Mouse (Mus musculus) natural killer cell, adult 2 months (primary cell): ENCODE measurements around the gene Nfya.
"Not testable (repeated sequence)": the region's sequence is repeated elsewhere in the genome, so short reads cannot be mapped to it uniquely, and the experiment has no call there.

Source experiments
- DNase-seq, 2 experiments: peaks; one replicate each; pipeline ENCODE4 v3.0.0; 2022; ENCODE audit warnings: low spot score in 2 of 2

The Nfya gene

DNA sequence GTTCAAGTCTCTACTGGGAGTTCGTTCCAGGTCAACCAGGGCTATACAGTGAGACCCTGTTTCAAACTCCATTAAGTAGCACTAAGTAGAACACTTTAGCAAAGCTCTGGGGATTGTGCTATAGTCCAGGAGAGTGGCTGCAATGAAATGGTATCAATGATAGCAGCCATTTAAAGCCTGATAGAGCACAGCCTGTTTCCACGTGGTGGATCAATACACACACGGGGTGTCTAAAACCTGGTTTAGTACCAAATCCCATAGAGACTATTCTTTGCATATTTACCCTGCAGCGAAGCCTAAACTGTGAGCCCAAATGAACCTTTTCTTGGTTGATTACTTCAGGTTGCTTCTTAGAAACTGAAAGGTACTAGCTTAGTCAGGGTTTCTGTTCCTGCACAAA lies 8.0 kb downstream of the Nfya start:
- DNase-seq, result no peak

DNA sequence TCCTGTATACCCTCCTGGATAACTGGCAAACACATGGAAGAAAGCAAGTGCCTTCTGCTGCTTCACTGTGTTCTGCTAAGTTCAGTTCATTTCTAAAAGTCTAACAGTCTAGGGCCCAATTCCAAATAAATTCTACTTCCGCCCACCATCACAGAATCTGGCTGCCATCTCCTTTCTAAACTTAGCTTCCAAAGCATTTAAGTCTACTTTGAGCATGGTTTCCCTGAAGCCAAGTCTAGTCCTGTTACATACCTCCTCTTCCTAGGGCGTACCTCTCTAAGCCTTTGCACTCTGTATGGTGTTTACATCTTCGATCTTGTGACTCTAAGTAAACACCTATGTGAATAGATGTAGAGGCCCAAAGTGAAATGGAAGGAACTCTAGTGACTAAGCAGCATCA lies 17.1 kb downstream of the Nfya start:
- DNase-seq, result no peak

DNA sequence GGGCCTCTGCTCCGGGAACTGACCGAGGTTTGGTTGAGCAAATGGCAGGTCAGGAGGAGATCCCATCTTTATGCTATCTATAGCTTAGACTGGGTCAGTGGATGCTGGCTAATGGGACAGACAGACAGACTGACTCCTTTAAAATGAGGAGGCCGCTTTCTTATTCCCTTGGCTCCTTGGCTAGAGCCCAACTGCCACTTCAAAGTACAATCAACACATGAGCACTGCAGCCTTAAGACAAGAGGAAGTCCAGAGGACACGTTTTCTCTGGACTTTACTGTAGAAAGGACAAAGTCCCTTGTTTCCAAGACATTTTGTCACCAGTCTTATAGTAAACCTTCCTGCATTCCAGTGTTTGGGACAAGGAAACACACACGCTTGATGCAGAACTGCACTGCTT lies 18.3 kb downstream of the Nfya start:
- DNase-seq, result no peak

DNA sequence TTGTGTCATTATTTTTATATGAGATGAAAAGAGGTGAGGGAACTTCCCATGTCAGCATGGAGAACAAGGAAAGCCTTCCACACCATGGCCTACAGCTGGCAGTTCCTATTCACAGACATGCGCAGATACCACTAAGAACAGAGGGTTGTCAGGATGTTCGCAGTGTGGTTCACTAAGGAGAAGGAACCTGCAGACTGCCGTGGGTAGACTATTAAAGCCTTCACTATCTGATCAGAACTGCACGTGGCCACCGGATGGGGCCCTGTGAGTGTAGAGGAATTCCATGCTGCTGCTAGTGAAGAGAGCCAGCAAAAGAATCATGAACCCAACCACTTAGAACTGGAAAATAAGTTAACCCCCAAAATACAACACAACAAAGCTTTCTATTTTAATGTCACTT lies 20.3 kb downstream of the Nfya start:
- DNase-seq, result no peak

DNA sequence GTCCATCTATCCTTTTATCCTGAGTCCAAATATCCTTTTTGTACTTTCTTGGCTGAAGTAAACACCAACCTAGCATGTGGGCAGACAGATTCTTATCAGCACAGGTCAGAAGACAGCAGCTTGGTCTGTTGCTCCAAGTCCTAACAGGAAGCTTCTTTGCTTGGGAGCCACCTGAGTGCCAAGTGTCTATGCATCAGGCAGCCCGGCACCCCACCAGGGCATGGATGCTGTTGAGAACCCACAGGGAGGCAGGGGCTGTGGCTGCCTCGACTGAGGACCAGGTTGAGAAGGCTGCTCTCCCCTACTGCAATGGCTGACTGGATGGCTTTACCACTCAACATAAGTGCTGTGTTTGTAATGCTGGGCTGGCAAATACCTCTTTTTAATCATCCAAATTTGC lies 21.0 kb downstream of the Nfya start:
- no peak for DNase-seq

DNA sequence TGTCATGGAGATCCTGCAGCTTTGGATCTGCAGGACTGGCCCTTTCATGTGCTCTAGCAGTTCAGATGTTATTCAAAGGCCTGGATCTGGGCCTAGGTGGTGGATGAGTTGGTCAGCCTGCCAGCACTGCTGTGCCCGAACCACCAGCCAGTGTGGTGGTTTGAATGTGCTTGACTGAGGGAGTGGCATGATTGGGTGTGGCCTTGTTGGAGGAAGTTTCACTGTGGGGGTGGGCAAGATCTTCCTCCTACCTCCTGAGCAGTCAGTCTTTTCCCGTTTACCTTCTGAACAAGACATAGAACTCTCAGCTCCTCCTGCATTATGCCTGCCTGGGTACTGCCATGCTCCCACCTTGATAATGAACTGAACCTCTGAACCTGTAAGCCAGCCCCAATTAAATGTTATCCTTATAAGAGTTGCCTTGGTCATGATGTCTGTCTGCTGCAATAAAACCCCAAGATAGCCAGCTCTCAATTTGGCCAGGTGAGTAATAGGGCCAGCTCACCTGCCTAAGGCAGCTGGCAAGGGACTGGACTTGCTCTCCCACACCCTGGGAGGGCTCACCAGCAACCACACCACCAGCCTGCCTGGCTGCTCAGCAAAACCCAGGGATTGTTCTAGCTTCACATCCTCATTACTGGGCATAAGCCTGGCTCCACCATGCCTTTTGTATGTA lies 23.8 kb downstream of the Nfya start:
- DNase-seq, result no peak

DNA sequence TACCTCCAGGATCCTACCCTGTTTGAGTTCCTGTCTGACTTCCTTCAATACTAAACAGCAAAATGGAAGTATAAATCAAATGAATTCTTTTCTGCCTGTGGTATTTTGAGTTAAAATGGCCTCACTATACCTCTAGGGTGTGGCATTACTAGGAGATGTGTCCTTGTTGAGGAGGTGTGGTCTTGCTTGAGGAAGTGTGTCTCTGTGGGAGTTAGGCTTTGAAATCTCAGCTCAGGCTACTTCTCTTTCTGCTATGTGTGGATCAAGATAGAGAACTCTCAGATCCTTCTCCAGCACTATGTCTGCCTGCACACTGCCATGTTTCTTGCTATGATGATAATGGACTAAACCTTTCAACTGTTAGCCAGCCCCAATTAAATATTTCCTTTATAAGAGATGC lies 30.7 kb downstream of the Nfya start:
- DNase-seq, result no peak

DNA sequence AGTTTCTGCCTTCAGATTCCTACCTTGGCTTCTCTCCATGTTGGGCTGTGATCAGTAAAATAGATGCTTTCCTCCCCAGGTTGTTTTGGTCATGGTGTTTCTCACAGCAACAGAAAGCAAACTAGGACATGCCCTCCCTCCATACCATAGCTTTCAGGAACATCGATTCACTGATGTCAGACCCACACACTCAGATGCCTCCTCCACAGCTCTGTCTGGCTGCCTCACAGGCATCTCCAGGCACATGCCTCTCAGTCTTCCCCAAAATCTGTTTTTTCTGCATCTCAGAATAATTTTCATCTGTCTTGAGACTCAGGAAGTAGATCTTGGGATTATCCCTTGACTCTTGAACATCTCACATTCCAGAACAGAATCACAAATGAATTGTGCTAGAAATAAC lies 33.6 kb downstream of the Nfya start:
- DNase-seq, result no peak

DNA sequence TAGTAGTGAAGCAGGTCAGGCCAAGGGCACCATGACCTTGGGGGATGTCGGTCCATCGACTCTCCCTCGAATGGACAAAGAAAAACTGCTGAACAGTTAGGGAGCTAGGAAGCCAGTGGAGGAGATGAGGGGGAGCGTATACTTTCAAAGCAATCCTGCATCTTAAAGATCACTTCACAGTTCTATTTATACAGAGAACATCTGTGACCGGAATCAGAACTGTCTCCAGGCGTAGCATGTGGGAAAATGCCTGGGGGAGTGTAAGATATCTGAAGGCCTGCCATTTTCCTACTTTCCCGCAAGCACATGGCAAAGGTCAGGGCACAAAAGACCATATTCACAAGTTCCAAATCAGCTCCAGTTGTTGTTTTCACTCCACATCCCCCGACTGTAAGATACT lies 36.7 kb downstream of the Nfya start:
- no peak for DNase-seq

DNA sequence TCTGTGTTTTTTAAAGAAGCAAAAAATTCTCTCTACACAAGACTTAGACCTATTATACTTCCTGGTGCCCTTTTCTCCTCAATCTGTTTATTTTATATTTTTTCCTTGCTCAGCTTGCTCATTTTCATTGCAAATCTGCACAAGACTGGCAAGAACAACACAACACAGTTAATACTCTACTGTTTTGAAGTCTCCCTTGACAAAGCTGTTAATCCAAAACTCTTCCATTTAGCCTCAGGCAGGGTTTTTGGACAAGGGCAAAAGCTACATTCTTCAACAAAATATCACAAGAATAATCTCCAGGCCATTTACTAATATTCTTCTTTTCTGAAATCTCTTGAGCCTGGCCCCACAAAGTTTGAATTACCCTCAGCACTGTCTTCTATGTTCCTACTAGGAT lies 38.1 kb downstream of the Nfya start:
- no peak for DNase-seq

DNA sequence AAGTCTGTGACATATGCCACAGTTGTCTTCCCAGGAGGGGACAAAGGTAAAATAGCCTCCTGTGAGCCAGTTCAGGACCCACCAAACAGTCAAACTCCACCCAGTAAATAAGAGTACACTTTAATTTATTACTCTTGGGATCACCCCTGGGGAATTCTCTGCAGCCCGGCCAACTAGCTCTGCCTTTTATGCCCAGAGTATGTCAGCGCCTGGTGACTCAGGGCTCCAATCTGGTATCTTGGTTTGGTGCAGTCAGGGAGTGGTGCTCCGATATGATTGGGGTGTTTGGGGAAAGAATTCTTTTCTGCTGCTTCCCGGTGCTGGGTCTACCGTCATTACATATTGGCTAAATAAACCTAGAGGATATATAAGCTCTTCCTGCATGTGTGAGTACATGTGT lies 42.9 kb downstream of the Nfya start:
- no peak for DNase-seq

DNA sequence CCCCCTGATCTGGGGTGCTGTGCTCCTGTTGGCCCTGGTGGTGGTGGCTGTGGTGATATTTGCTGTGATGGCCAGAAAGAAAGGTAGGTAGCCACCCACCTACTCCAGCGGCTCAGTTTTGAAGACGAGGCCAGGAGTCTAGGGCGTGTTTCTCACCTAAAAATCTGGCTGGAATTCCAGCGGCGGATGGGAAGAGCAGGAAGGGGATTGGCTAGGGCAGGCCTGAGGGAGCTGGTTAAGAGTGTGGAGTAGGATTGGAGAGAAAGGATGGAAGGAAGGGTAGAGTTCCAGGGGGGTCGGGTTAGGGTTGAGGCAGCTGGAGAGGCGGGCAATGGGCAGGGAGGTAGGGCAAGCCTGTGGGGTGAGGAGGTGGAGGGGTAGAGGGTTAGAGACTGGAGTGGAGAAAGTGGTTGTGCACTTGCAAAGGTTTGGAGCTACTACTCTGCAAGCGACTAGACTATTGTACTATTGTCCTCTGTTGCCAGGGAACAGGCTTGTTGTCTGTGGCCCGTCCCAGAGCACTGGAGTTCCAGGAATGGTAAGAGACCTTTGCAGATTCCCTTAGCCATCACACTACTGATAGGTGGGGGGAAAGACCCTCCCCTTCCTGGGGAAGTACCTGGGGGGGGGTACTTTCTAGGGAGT lies 44.1 kb downstream of the Nfya start:
- DNase-seq, result no peak

DNA sequence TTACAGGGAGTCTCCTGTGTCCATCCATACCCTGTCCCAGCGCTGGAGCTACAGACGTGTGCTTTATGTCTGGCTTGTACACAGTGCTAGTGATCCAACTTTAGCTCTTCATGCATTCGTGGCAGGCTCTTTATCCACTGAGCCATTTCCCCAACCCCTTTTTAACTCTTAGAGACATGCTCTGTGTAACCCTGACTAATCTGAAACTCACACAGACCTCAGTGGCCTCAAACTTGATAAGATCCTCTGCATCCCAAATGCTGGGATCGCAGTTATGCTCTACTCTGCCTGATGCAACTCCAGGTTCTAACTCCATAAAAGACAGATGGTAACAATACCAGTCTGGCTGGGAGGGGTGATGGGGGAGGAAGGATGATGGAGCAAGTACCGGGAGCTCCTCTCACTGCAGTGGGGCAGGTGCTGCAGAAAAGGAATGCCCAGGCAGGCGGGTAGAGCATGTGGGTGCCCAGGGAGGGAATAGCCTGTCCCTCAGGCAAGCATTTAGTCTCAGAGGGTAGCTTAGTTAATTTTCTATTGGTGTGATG lies 46.2 kb downstream of the Nfya start:
- no peak for DNase-seq

DNA sequence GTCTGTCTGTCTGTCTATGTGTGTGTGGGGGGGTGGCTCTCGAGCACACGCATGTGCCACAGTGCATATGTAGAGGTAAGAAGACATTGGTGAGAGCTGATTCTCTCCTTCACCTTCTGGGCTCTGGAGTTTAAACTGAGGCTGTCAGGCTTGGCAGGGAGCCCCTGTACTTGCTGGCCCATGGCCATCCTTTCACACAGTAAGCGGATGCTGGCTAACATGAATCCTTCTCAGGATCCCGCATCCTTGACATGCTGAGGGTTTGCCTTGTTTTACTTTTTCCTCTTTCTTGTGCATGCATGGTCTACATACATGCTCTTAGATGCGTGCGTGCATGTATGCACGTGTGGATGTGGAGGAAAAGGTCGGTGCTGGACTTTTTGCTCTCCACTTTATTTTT lies 46.7 kb downstream of the Nfya start:
- DNase-seq, result no peak

DNA sequence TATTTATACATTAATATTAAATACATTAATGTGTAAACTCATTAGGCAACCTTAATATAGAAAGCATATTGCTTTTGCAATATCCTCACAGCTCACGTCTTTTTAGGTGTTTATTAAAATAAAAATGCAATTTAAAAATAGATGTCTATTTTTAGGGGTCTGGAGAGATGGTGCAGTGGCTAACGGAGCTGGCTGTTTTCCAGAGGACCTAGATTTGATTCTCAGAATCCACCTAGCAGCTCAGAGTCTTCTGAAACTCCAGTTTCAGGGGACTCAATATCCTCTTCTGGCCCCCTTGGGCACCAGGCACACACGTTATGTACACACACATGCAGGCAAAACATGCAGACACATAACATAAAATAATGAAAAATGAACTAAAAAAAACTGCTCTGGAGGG lies 47.4 kb downstream of the Nfya start:
- no peak for DNase-seq

DNA sequence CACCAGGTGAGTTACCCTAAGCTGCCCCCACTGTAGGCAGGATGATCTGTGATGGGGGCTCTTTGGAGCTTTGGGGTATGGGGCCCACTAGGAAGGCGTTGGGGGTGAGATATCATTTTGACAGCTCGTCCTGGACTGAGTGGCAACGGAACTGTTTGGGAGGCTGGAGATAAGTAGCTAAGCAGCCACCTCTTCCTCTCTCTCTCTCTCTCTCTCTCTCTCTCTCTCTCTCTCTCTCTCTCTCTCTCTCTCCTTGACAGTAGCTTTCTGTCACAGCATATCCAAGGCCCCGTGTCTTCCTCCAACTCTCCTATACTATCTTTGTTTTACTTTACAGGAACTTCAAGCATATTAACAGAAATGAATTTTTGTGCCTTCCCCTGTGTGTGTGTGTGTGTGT lies 49.2 kb downstream of the Nfya start:
- no peak for DNase-seq

DNA sequence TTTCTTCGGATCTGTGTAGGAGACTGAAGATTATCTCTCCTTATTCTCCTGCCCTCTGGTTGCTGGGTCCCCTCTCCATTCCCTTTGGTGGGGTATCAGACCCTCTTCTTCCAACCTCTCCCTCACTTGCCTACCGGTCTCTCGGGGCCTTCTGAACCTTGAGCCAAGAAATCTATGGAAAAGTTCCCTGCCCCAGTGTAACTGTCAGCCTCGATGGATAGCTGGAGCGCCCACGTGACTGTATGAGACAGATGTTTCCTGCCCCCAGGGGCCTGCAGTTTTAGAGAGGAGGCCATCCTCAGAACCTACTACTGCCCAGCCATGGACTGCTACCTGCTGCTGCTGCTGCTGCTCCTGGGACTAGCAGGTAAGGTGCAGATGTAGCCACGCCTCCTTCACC lies 50.1 kb downstream of the Nfya start, which contains the start of gene Treml1:
Gene Treml1, plus strand, starts transcription at position 301 of the 400 bp plus-strand sequence.
- no peak for DNase-seq

DNA sequence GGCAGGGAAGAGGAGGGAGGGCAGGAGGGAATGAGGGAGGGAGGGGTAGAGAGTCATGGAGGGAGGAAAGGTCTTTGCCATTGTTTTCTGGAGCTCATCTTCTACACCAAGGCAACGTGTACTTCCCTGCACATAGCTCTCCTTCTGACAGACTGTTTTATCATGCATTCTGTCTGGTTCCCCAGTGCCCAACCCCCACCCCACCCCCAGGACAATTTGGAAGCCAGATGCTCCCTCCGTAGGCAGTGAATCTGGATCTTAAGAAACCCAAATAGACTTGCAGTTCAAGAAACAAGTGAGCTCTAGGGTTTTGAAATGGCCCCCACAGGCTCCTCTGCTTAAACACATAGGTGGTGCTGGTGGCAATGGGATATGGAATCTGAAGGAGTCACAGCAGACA lies 51.8 kb downstream of the Nfya start:
- DNase-seq, result no peak

DNA sequence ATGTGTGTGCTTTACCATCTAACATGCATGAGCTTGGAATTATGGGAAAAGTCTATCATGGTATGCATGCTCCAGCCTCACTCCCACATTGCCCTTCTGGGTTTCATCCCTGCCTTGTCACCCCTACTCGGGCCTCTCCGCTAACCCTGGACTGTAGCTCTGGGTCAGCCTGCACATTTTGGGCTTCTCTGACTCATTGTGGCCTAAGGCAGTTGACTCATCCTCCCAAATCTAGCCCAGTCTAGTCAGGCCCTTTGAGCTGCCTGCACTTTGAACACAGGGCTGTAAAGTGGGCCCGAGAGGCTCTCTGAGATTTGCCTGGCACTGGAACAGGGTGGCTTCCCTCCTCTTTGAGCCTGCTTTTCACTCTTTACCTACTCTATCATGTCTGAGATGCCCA lies 53.9 kb downstream of the Nfya start:
- DNase-seq, result no peak

DNA sequence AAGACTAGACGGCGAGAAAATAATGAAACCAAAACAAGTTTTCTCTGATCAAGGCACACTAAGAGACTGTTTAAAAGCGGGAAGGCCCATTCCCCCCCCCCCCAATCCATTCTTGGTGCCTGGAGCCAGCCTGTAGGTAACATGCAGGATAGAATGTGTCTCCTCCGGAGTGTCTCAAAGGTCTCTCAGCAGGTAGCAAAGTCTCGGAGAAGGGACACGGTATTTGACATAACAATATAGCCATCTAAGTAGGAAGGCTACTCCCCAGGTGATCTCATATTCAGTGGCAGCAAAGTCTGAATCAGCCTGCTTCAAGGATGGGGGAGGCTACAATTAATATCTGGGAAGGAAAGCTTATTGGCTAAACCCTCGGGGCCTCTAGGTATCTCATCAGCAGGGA lies 56.7 kb downstream of the Nfya start:
- not testable (repeated sequence) for DNase-seq

DNA sequence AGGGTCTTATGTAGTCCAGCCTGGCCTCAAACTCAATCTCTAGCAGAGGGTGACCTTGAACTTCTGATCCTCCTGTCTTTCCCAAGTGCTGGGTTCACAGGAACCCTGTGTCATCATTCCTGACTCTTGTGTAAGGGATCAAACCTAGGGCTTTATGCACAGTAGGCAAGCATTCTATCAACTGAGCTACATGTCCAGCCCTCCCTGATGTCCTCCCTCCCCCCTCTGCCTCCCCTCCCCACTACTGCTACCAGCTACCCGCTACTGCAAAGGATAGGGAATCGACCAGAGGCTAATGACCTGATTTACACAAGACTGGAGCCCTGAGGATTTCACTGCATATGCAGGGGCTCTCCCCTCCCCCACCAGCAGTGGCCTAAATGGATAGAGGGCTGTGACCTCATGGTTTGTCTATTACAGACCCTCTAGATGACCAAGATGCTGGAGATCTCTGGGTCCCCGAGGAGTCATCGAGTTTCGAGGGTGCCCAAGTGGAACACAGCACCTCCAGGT lies 59.0 kb downstream of the Nfya start:
- DNase-seq, result no peak

DNA sequence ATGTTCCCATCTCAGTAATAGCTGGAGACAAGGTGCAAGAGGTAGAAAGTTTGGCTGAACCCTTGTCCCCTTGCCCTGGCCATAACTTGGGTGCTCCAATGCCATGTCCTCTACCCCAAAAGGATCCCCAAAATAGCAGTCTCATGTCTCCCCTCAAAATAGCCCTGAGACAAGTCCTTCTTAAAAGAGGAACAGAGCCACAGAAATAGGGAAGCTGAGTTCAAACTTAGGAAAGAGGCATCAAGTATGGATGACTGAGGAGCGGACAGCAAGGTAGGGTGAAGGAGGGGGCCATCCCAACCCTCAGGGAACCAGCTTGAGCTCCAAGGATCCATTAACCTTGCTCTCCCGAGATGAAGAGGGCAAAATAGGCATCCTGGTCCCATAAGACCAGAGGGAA lies 62.4 kb downstream of the Nfya start:
- DNase-seq, result no peak

DNA sequence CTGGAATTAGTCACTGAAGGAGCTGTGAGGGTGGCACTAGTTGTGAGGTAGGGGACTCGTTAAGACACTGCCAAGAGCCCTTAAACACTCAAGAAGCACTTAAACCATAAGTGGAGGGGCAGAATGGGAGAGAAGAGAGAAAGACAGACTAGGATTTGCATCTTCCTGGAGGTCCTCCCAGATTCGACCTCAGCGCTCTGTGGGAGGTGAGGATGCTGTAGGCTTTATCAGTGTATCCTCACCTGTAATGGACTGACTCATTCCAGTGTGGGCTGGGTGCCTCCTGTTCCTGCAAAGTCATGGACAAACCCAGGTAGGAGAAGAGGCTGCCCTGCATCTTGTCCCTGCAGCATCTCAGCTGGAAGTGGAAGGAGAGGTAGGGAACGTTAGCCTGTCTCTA lies 62.9 kb downstream of the Nfya start:
- no peak for DNase-seq
